Mouse (Mus musculus) CD4-positive, CD25-positive, alpha-beta regulatory T cell (primary cell): ENCODE measurements around the gene Olfr823. TPM values are rescaled to one million over a fixed set of nuclear protein-coding genes. Genes with fewer than 3 reads are reported as not detected.

Source experiments
- polyA plus RNA-seq: library from polyadenylated mRNA; unstranded; fragments of 100-300 nt; shearing (Covaris generic); gene quantifications from one replicate; pipeline ENCODE4 v1.2.1, GENCODE M21; 2017

The Olfr823 gene
- not detected for polyA plus RNA-seq

DNA sequence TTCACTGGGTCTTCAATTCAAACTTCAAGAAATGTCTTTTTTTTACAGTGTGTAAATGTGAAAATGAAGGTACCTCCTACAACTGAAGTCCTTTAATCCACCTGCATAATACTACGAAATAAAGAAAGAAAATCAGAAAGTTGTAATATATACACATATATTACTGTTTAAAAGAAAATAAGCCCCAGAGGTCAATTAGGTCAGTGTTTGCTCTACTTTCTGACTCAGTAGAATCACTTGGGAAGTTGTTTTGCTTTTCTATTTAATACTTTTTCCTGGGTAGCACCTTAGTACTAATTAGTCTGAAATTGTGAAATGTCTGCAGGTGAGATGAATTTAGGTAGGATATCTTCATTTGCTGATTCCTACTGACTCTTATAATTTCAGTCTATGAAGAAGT is at the start of gene Olfr823:
Olfr823 (minus strand) TSS at position 101 of the 400 bp plus-strand sequence.

DNA sequence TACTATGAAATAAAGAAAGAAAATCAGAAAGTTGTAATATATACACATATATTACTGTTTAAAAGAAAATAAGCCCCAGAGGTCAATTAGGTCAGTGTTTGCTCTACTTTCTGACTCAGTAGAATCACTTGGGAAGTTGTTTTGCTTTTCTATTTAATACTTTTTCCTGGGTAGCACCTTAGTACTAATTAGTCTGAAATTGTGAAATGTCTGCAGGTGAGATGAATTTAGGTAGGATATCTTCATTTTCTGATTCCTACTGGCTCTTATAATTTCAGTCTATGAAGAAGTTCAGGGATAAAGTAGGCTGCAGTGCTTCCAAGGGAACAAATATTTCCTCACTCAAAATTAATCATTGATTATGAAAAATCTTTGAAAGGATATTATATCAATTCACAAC is 14.7 kb upstream of the Olfr823 start, which contains the start of gene Olfr824:
Olfr824 (minus strand) TSS at position 101 of the 400 bp plus-strand sequence.

DNA sequence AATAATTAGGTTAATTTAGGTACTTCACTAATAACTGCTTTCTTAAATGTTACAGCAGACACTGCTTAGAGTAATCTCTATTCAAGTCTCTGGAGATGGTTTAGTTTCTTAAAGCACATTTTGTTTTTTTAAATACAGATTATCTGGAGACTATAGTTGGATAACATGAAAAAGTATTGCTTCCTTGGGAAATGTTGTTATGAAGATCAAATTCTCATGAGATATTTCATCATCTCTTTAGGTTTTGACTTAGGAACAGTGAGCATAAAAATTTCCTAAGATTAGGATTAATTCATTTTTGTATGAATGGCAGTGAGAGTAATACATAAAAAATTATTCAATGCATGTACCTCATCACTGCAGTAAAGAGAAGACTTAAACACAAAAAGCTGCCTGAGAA is 44.3 kb downstream of the Olfr823 start, which contains the start of gene Olfr822:
Olfr822 (plus strand) TSS at position 301 of the 400 bp plus-strand sequence.

Other genes starting within 250 kb of the Olfr823 start
- gene Olfr814, start 235.5 kb downstream of the Olfr823 start, polyA plus RNA-seq, result 0.06 TPM
- not detected for gene Olfr815, start 209.5 kb downstream of the Olfr823 start, polyA plus RNA-seq
- 0.11 TPM for gene Olfr816, start 199.8 kb downstream of the Olfr823 start, polyA plus RNA-seq
- not detected for gene Olfr818, start 166.3 kb downstream of the Olfr823 start, polyA plus RNA-seq
- not detected for gene Olfr819, start 148.1 kb downstream of the Olfr823 start, polyA plus RNA-seq
- gene Olfr247, start 139.2 kb downstream of the Olfr823 start, polyA plus RNA-seq, result not detected
- 0.08 TPM for gene Gm10310, start 130.3 kb downstream of the Olfr823 start, polyA plus RNA-seq
- not detected for gene Olfr820, start 102.8 kb downstream of the Olfr823 start, polyA plus RNA-seq
- not detected for gene Olfr821, start 85.0 kb downstream of the Olfr823 start, polyA plus RNA-seq
- gene Olfr822, start 44.2 kb downstream of the Olfr823 start, polyA plus RNA-seq, result 0.26 TPM
- gene Olfr824, start 14.6 kb upstream of the Olfr823 start, polyA plus RNA-seq, result 0.19 TPM
- gene Olfr825, start 51.4 kb upstream of the Olfr823 start, polyA plus RNA-seq, result 0.06 TPM
- gene Olfr826, start 68.8 kb upstream of the Olfr823 start, polyA plus RNA-seq, result 0.10 TPM
- not detected for gene Olfr827, start 99.0 kb upstream of the Olfr823 start, polyA plus RNA-seq
- gene Neurod4, start 164.9 kb upstream of the Olfr823 start, polyA plus RNA-seq, result not detected
- 218 TPM for gene Tespa1, start 207.5 kb upstream of the Olfr823 start, polyA plus RNA-seq